Mouse (Mus musculus) brain, embryonic 14.5 days (tissue): ENCODE data around the gene Tlr3.

Source experiments
- CTCF ChIP-seq: fragments of 200-500 bp; IDR thresholded peaks from 2 replicates; pipeline ENCODE4 v1.5.1; 2012; ENCODE audit warnings: inconsistent platforms, mild to moderate bottlenecking, moderate library complexity, borderline replicate concordance; ENCODE audit not compliant: insufficient read depth, insufficient read length; ENCODE audit errors: extremely low read depth
- POLR2A ChIP-seq: fragments of 200-500 bp; IDR thresholded peaks from 2 replicates; pipeline ENCODE4 v1.6.1; 2012; ENCODE audit warnings: mild to moderate bottlenecking, inconsistent platforms, borderline replicate concordance; ENCODE audit not compliant: poor library complexity, insufficient read depth, insufficient read length, severe bottlenecking; ENCODE audit errors: extremely low read depth

- TF ChIP-seq CTCF: no peak
- no peak for TF ChIP-seq POLR2A
Observed at GRCm38 (mm10) chr8:45383250-45383649, 27.6 kb downstream of the Tlr3 start.
